Mouse (Mus musculus): ENCODE data around the gene Mef2c. TPM values are rescaled to one million over a fixed set of nuclear protein-coding genes. Genes with fewer than 3 reads are reported as not detected.

The Mef2c gene
- polyA plus RNA-seq, 1 experiment = 16.7 TPM

DNA sequence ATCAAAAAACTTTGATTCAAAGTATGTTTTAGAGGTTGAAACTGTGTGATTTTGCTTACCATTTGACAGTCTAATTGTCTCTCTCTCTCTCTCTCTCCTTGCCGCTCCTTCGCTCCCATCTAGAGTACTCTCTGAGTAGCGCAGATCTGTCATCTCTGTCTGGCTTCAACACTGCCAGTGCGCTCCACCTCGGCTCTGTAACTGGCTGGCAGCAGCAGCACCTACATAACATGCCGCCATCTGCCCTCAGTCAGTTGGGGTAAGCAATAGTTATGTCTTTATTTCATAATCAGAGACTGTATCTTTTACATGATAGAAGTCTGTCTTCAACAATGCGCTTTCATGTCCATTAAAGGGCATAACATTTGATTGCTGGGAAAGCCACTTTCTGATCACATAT is 152.3 kb downstream of the Mef2c start:
- Histone ChIP-seq H3K27me3 (ENCODE audit: control insufficient read depth, insufficient read depth, low read length) (no peaks in the 10 kb centered on the region), H3K27ac (ENCODE audit: insufficient read depth, low read length) (no peak overlapping the region), H3K4me1 (ENCODE audit: control insufficient read depth, insufficient read depth, low read length) (no peaks in the 10 kb centered on the region; the same call in 1 of the 2 replicates), H3K4me3 (replicated peaks; ENCODE audit: insufficient read depth, low read depth, low read length) (no peak overlapping the region)
- WGBS = 43% methylated on average over 7 of the region's 7 CpGs
- TF ChIP-seq CTCF (IDR thresholded peaks at IDR 0.05; ENCODE audit: borderline replicate concordance, insufficient read depth, low read depth, low read length) (no peak), POLR2A (IDR thresholded peaks at IDR 0.05; ENCODE audit: borderline replicate concordance, insufficient read depth, low read length) (no peak)
- peak in 1 of 2 experiments; percentile 11 for DNase-seq

DNA sequence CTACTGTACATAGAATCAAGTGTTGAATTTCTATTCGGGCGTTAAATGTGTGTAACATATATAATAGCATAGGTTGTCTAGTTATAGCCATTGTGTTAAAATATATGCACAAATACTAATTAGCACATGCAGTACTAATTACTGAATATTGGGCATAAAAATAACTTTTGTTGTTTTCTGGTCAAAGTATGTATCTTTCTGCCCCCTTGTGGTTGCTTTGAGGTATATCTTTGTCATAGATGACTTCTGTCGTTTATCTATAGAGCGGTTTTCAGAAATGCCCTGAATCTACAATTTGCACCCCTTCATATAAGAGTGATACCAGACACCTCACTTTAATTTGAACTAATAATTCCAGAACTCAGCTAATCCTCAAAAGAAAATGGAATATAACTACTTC is 152.9 kb downstream of the Mef2c start:
- Histone ChIP-seq H3K27ac (ENCODE audit: insufficient read depth, low read length) (no peak overlapping the region), H3K4me3 (replicated peaks; ENCODE audit: insufficient read depth, low read depth, low read length) (no peak overlapping the region), H3K4me1 (ENCODE audit: control insufficient read depth, insufficient read depth, low read length) (peaks cover 2% of the 10 kb centered on the region; the same call in 1 of the 2 replicates), H3K27me3 (ENCODE audit: control insufficient read depth, insufficient read depth, low read length) (no peaks in the 10 kb centered on the region)
- TF ChIP-seq POLR2A (IDR thresholded peaks at IDR 0.05; ENCODE audit: borderline replicate concordance, insufficient read depth, low read length) (no peak), CTCF (IDR thresholded peaks at IDR 0.05; ENCODE audit: borderline replicate concordance, insufficient read depth, low read depth, low read length) (no peak)
- DNase-seq = peak in 1 of 2 experiments; percentile 32
- WGBS = 65% methylated on average over 4 of the region's 4 CpGs

DNA sequence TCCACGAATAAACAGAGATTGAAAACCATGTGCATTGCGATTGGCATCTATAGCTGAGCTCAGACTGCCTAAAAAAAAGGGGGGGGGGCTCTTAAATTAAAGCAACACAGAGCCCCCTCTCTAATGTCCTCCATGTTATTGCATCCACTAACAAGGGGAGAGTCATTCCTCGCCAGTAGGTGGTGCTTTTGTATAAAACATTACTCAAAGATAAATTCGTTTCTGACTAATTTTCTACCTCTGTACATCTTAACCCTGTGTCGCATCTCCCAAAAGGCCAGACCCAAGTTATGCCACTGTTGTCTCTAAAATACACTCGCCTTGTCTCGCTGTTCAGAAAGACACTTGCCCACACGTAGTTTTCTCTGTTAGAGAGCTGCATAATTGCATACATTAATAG is 156.9 kb downstream of the Mef2c start:
- peak overlapping the region; percentile 52 for H3K4me3 ChIP-seq (replicated peaks; ENCODE audit: insufficient read depth, low read depth, low read length)
- no peaks in the 10 kb centered on the region for H3K27me3 ChIP-seq (ENCODE audit: control insufficient read depth, insufficient read depth, low read length)
- no peak overlapping the region for H3K27ac ChIP-seq (ENCODE audit: insufficient read depth, low read length)
- 18% methylated on average over 8 of the region's 8 CpGs for WGBS
- DNase-seq = peak; percentile 37 to 58
- H3K4me1 ChIP-seq (ENCODE audit: control insufficient read depth, insufficient read depth, low read length) = peaks cover 2% of the 10 kb centered on the region; the same call in 1 of the 2 replicates
- TF ChIP-seq CTCF (IDR thresholded peaks at IDR 0.05; ENCODE audit: borderline replicate concordance, insufficient read depth, low read depth, low read length) = peak; percentile 42; the same call in 1 of the 2 replicates
- no peak for TF ChIP-seq POLR2A (IDR thresholded peaks at IDR 0.05; ENCODE audit: borderline replicate concordance, insufficient read depth, low read length)

DNA sequence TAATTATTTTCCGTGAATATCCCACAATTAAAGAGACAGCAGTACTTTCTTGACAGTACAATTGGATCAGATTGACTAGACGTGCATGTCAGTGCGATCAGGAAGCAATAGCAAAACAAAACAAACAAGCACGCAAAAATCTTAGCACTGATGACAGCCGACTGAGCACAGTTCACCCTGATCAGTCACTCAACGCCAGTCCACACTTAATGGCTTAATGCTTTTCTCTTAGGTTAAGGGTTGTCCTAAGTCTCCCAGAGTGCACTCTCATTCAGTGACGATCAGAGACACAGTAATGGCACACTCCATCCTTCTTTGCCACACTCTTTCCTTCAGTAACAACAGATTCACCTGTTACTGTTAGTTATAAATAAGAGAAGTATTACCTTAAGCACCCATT is 157.3 kb downstream of the Mef2c start:
- no peak overlapping the region for H3K27ac ChIP-seq (ENCODE audit: insufficient read depth, low read length)
- DNase-seq = no peak
- 39% methylated on average over 7 of the region's 7 CpGs for WGBS
- no peaks in the 10 kb centered on the region for H3K27me3 ChIP-seq (ENCODE audit: control insufficient read depth, insufficient read depth, low read length)
- peaks cover 2% of the 10 kb centered on the region; the same call in 1 of the 2 replicates for H3K4me1 ChIP-seq (ENCODE audit: control insufficient read depth, insufficient read depth, low read length)
- TF ChIP-seq CTCF (IDR thresholded peaks at IDR 0.05; ENCODE audit: borderline replicate concordance, insufficient read depth, low read depth, low read length) = no peak
- TF ChIP-seq POLR2A (IDR thresholded peaks at IDR 0.05; ENCODE audit: borderline replicate concordance, insufficient read depth, low read length) = no peak
- H3K4me3 ChIP-seq (replicated peaks; ENCODE audit: insufficient read depth, low read depth, low read length) = no peak overlapping the region

DNA sequence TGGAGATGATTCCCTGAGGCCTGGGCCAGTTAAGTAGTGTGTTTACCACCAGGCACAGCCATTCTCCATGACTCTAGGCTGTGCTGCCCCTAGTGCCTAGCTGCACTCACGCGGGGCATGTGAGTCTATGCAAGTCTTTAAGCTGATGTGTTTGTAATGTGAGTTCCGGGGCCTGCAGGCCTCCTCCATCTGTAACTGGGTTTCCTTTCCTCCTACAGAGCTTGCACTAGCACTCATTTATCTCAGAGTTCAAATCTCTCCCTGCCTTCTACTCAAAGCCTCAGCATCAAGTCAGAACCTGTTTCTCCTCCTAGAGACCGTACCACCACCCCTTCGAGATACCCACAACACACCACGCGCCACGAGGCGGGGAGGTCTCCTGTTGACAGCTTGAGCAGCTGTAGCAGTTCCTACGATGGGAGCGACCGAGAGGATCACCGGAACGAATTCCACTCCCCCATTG is 158.3 kb downstream of the Mef2c start:
- Histone ChIP-seq H3K27me3 (ENCODE audit: control insufficient read depth, insufficient read depth, low read length) (no peaks in the 10 kb centered on the region), H3K27ac (ENCODE audit: insufficient read depth, low read length) (no peak overlapping the region), H3K4me3 (replicated peaks; ENCODE audit: insufficient read depth, low read depth, low read length) (peak overlapping the region; percentile 28), H3K4me1 (ENCODE audit: control insufficient read depth, insufficient read depth, low read length) (peaks cover 2% of the 10 kb centered on the region; the same call in 1 of the 2 replicates)
- DNase-seq = peak; percentile 28 to 37
- 41% methylated on average over 14 of the region's 14 CpGs for WGBS
- peak; percentile 19; the same call in 1 of the 2 replicates for TF ChIP-seq CTCF (IDR thresholded peaks at IDR 0.05; ENCODE audit: borderline replicate concordance, insufficient read depth, low read depth, low read length)
- TF ChIP-seq POLR2A (IDR thresholded peaks at IDR 0.05; ENCODE audit: borderline replicate concordance, insufficient read depth, low read length) = no peak

DNA sequence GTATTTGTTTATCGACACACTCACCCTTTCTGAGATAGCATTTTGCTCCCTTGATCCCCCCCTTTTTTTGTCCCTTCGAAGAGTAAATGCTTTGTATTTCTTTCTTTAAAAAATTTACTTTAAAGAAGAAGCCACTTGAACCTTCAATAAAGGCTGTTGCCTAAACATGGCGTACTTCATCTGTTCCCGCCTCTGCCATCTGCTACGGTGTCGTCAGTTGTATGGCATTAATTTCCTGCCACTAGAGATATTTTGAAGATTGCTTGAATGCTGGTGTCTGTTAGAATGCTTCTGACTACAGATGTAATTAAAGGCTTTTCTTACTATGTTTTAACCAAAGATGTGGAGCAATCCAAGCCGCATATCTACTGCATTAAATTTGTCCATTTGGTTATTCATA is 162.3 kb downstream of the Mef2c start:
- H3K27me3 ChIP-seq (ENCODE audit: control insufficient read depth, insufficient read depth, low read length) = no peaks in the 10 kb centered on the region
- no peak for DNase-seq
- H3K4me1 ChIP-seq (ENCODE audit: control insufficient read depth, insufficient read depth, low read length) = peaks cover 2% of the 10 kb centered on the region; the same call in 1 of the 2 replicates
- TF ChIP-seq POLR2A (IDR thresholded peaks at IDR 0.05; ENCODE audit: borderline replicate concordance, insufficient read depth, low read length) (no peak), CTCF (IDR thresholded peaks at IDR 0.05; ENCODE audit: borderline replicate concordance, insufficient read depth, low read depth, low read length) (no peak)
- no peak overlapping the region for H3K4me3 ChIP-seq (replicated peaks; ENCODE audit: insufficient read depth, low read depth, low read length)
- WGBS = 83% methylated on average over 7 of the region's 7 CpGs
- no peak overlapping the region for H3K27ac ChIP-seq (ENCODE audit: insufficient read depth, low read length)

DNA sequence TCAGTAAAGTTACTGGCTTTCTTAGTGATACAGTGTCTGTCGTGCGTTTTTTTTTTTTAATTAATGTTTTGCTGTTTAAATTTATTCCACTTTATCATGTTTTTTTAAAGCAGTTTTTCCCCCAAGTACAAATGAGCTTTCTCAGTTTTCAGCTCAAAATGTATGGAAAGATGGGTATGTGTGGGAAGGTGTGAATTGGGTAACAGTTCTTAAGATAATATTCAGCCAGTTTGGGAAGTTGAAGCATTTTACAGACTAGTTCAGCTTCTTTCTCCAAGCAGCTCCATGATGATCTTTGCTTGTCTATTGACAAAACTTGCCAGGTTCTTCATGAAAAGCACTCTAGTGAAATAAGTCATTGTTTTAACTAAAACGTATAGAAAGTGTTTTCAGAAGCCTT is 163.2 kb downstream of the Mef2c start:
- H3K27ac ChIP-seq (ENCODE audit: insufficient read depth, low read length) = no peak overlapping the region
- H3K4me3 ChIP-seq (replicated peaks; ENCODE audit: insufficient read depth, low read depth, low read length) = no peak overlapping the region
- H3K27me3 ChIP-seq (ENCODE audit: control insufficient read depth, insufficient read depth, low read length) = no peaks in the 10 kb centered on the region
- TF ChIP-seq POLR2A (IDR thresholded peaks at IDR 0.05; ENCODE audit: borderline replicate concordance, insufficient read depth, low read length) (no peak), CTCF (IDR thresholded peaks at IDR 0.05; ENCODE audit: borderline replicate concordance, insufficient read depth, low read depth, low read length) (no peak)
- WGBS = 85% methylated on average over 3 of the region's 3 CpGs
- DNase-seq = no peak
- no peaks in the 10 kb centered on the region for H3K4me1 ChIP-seq (ENCODE audit: control insufficient read depth, insufficient read depth, low read length)

DNA sequence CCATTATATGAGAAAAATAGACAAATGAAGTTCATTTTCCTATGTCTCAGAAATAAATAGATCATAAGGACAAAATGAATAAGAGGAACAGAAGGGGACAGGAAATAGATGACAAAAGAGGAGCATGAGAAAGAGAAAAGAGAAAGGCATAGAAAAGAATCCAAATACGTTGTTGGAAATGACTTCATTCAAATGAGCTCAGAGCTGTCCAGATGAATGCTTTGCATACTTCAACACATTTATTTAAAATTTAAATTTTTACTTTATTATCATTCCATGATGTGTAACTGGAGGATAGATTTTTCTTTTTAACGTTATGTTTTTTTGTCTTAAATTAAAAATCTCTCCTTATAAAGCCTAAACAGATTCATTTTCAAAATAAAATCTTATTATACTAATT is 203.8 kb downstream of the Mef2c start:
- Histone ChIP-seq H3K4me1 (ENCODE audit: control insufficient read depth, insufficient read depth, low read length) (peaks cover under 1% of the 10 kb centered on the region; the same call in 1 of the 2 replicates), H3K4me3 (replicated peaks; ENCODE audit: insufficient read depth, low read depth, low read length) (no peak overlapping the region), H3K27ac (ENCODE audit: insufficient read depth, low read length) (no peak overlapping the region), H3K27me3 (ENCODE audit: control insufficient read depth, insufficient read depth, low read length) (no peaks in the 10 kb centered on the region)
- DNase-seq = no peak
- TF ChIP-seq POLR2A (IDR thresholded peaks at IDR 0.05; ENCODE audit: borderline replicate concordance, insufficient read depth, low read length) (no peak), CTCF (IDR thresholded peaks at IDR 0.05; ENCODE audit: borderline replicate concordance, insufficient read depth, low read depth, low read length) (no peak)
- 83% methylated on average over 2 of the region's 2 CpGs for WGBS
